8 mouse cellular contexts compared by ENCODE assay signal in the genomic region with DNA sequence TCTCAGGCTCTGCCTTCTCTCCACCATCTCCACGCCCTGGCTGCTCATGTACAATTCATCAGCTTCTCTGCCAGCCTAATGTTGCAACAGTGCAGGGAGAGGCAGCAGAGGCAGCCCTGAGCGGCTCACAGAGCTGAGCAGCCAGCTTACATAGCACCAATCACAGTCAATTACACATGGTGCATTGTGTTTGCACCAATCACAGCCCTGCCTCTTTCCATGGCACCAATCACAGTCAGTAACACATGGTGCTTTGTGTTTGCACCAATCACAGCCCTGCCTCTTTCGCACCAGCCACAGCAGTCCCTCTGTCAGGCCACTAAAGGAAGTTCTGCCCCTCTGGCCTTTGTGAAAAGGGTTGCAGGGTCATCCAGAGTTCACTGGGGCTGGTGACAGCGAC. TPM values are rescaled to one million over a fixed set of nuclear protein-coding genes. Genes with fewer than 3 reads are reported as not detected.
DNase-seq lines count a peak whose midpoint lies in the region; ATAC-seq and TF ChIP-seq lines count a peak whose summit lies in the region.

No protein-coding gene starts in this region.

- no peak overlapping the region for H3K4me3 ChIP-seq in MEL (ENCODE audit: control insufficient read depth in 1 of 2, insufficient read depth in 1 of 2, low read depth in 2 of 2, low read length in 2 of 2)
- no peak overlapping the region for H3K4me3 ChIP-seq in liver, postnatal 0 days (ENCODE audit: low read depth, low read length)
- H3K4me3 ChIP-seq in neural tube, embryonic 12.5 days = peak overlapping the region; percentile 9

- no peaks in the 10 kb centered on the region for H3K9me3 ChIP-seq in MEL (replicated peaks; ENCODE audit: insufficient read depth, low read length)
- no peaks in the 10 kb centered on the region for H3K9me3 ChIP-seq in liver, postnatal 0 days (ENCODE audit: low read length)
- H3K9me3 ChIP-seq in neural tube, embryonic 12.5 days = no peaks in the 10 kb centered on the region

- no peaks in the 10 kb centered on the region for H3K79me2 ChIP-seq in MEL (ENCODE audit: control insufficient read depth, insufficient read depth, low read length, poor library complexity)

- no peak overlapping the region for H3K9ac ChIP-seq in MEL (ENCODE audit: control insufficient read depth, low read depth, low read length, poor library complexity, severe bottlenecking)
- no peak overlapping the region for H3K9ac ChIP-seq in liver, postnatal 0 days (replicated peaks)
- peak overlapping the region; percentile 30; the same call in 1 of the 2 replicates for H3K9ac ChIP-seq in neural tube, embryonic 12.5 days

- no peak for TF ChIP-seq POLR2A in MEL (IDR thresholded peaks at IDR 0.05; ENCODE audit: control insufficient read depth in 1 of 2, insufficient read depth in 1 of 2, low read depth in 1 of 2, low read length in 2 of 2, poor library complexity in 1 of 2)

- peaks cover 0 to 1% of the 10 kb centered on the region in 2 experiments; a peak in 1 of 4 replicates for H3K27me3 ChIP-seq in MEL (ENCODE audit: control insufficient read depth in 1 of 2, insufficient read depth in 2 of 2, low read length in 2 of 2)
- no peaks in the 10 kb centered on the region for H3K27me3 ChIP-seq in liver, postnatal 0 days (ENCODE audit: insufficient read depth, low read length)
- H3K27me3 ChIP-seq in neural tube, embryonic 12.5 days (replicated peaks) = no peaks in the 10 kb centered on the region

- TF ChIP-seq EP300 in MEL (IDR thresholded peaks at IDR 0.05; ENCODE audit: low read depth in 1 of 2, low read length in 2 of 2) = no peak
- no peak; the same call in 1 of the 2 replicates for TF ChIP-seq EP300 in liver, postnatal 0 days (IDR thresholded peaks at IDR 0.05; ENCODE audit: low read depth)

- 19% methylated on average over 4 of the region's 4 CpGs for WGBS in liver, postnatal 0 days (ENCODE audit: insufficient replicate concordance)
- 4% methylated on average over 4 of the region's 4 CpGs for WGBS in neural tube, embryonic 12.5 days

- TF ChIP-seq CTCF in MEL (IDR thresholded peaks at IDR 0.05 in 2 of 3, conservative IDR thresholded peaks at IDR 0.05 in 1 of 3; ENCODE audit: control insufficient read depth in 1 of 3, insufficient read depth in 1 of 3, low read depth in 2 of 3, low read length in 3 of 3, poor library complexity in 1 of 3, severe bottlenecking in 1 of 3) = no peak
- no peak for TF ChIP-seq CTCF in liver, postnatal 0 days (IDR thresholded peaks at IDR 0.05; ENCODE audit: low read depth)

- no peak overlapping the region for H3K27ac ChIP-seq in MEL (ENCODE audit: control insufficient read depth, low read depth, low read length)
- 0 out of 2 replicates have a peak overlapping the region, but pooled peaks have one; percentile 22 for H3K27ac ChIP-seq in liver, postnatal 0 days (ENCODE audit: low read depth)
- H3K27ac ChIP-seq in neural tube, embryonic 12.5 days = peak overlapping the region; percentile 93

- TF ChIP-seq RAD21 in MEL (IDR thresholded peaks at IDR 0.05; ENCODE audit: low read depth, low read length) = no peak

- peak; percentile 97 for ATAC-seq in liver, postnatal 0 days
- ATAC-seq in neural tube, embryonic 12.5 days (ENCODE audit: low FRiP score, low read depth) = peak; percentile 100

- DNase-seq in MEL (ENCODE audit: low read depth, low spot score) = peak; percentile 38
- DNase-seq in cerebellum, adult 18-20 months = peak; percentile 87 to 89
- DNase-seq in forelimb bud, embryonic 11.5 days (ENCODE audit: low read depth, low spot score) = peak; percentile 89
- peak; percentile 68 for DNase-seq in heart, postnatal 4 days
- peak; percentile 84 to 96 for DNase-seq in layer of hippocampus, adult 18-20 months (ENCODE audit: low spot score in 2 of 2)
- DNase-seq in liver, postnatal 0 days = peak; percentile 72
- DNase-seq in thymus, postnatal 4 days = peak; percentile 29

- no peaks in the 10 kb centered on the region for H3K4me1 ChIP-seq in MEL (ENCODE audit: control insufficient read depth in 1 of 2, insufficient read depth in 2 of 2, low read length in 2 of 2)
- peaks cover 7% of the 10 kb centered on the region; the same call in 1 of the 2 replicates for H3K4me1 ChIP-seq in liver, postnatal 0 days (ENCODE audit: insufficient read depth)
- H3K4me1 ChIP-seq in neural tube, embryonic 12.5 days = peaks cover 11% of the 10 kb centered on the region

- no peaks in the 10 kb centered on the region for H3K36me3 ChIP-seq in MEL (ENCODE audit: control insufficient read depth in 1 of 2, insufficient read depth in 2 of 2, low read length in 2 of 2)
- no peaks in the 10 kb centered on the region for H3K36me3 ChIP-seq in liver, postnatal 0 days (replicated peaks; ENCODE audit: insufficient read depth, low read length)
- H3K36me3 ChIP-seq in neural tube, embryonic 12.5 days = no peaks in the 10 kb centered on the region

- H3K4me2 ChIP-seq in liver, postnatal 0 days (ENCODE audit: low read depth, low read length) = peak overlapping the region; percentile 47
- H3K4me2 ChIP-seq in neural tube, embryonic 12.5 days (replicated peaks) = peak overlapping the region; percentile 54

TF ChIP-seq in MEL, 35 proteins besides CTCF, POLR2A, EP300 and RAD21:
- TF ChIP-seq SMC3 (IDR thresholded peaks at IDR 0.05; ENCODE audit: low read depth, low read length) = no peak
- TF ChIP-seq MAZ (IDR thresholded peaks at IDR 0.05; ENCODE audit: low read depth, low read length) = no peak
- no peak for TF ChIP-seq ELF1 (IDR thresholded peaks at IDR 0.05; ENCODE audit: low read depth, low read length)

RNA-seq across cellular contexts. Expression of a gene that starts 40.9 kb away (rescaled TPM):
- total RNA-seq in MEL (2012; rRNA removed) = 5.8 and 7.4 TPM in 2 replicates
- polyA plus RNA-seq in MEL (2012; ENCODE audit: insufficient read depth in 1 of 2, insufficient read length in 2 of 2, low read depth in 1 of 2, low replicate concordance in 2 of 2, missing spikeins in 1 of 2) = 10 to 100 TPM in 1 of 2 experiments, not detected in 1; 10.4 TPM
- total RNA-seq in heart, postnatal 4 days (2021) = 10 to 100 TPM; 16.8 to 17.6 TPM
- 10 to 100 TPM; 25.1 to 25.8 TPM for total RNA-seq in layer of hippocampus, adult 18-20 months (2021)
- polyA plus RNA-seq in liver, postnatal 0 days (2015; fragmentation: Nextera tagmentation; extraction: Ambion mirVana) = 3.6 and 3.9 TPM in 2 replicates
- polyA plus RNA-seq in neural tube, embryonic 12.5 days (2016; fragmentation: Nextera tagmentation; extraction: Ambion mirVana) = 13.7 and 14.5 TPM in 2 replicates

RNA-seq across cellular contexts. Expression of a gene that starts 51.3 kb away (rescaled TPM):
- total RNA-seq in MEL (2012; rRNA removed) = 2.0 and 2.3 TPM in 2 replicates
- 1 to 10 TPM in 1 of 2 experiments, not detected in 1; 4.9 TPM for polyA plus RNA-seq in MEL (2012; ENCODE audit: insufficient read depth in 1 of 2, insufficient read length in 2 of 2, low read depth in 1 of 2, low replicate concordance in 2 of 2, missing spikeins in 1 of 2)
- total RNA-seq in heart, postnatal 4 days (2021) = 10 to 100 TPM; 22.6 to 22.8 TPM
- total RNA-seq in layer of hippocampus, adult 18-20 months (2021) = 10 to 100 TPM; 59.9 to 60.5 TPM
- 2.3 and 2.8 TPM in 2 replicates for polyA plus RNA-seq in liver, postnatal 0 days (2015; fragmentation: Nextera tagmentation; extraction: Ambion mirVana)
- 23.6 and 27.1 TPM in 2 replicates for polyA plus RNA-seq in neural tube, embryonic 12.5 days (2016; fragmentation: Nextera tagmentation; extraction: Ambion mirVana)

Comparison
In these comparisons a context has a peak if more than half of its experiments do, and no peak if none do; other contexts are left out.
1. DNase-seq: peak in every context shown above with its lines; median percentile 90 in layer of hippocampus, adult 18-20 months; 89 in forelimb bud, embryonic 11.5 days; 88 in cerebellum, adult 18-20 months; 72 in liver, postnatal 0 days; 68 in heart, postnatal 4 days; 38 in MEL; 29 in thymus, postnatal 4 days.